Mouse (Mus musculus) adrenal gland, postnatal 36 days (tissue): ENCODE results near the gene Zfp523. TPM values are rescaled to one million over a fixed set of nuclear protein-coding genes. Genes with fewer than 3 reads are reported as not detected.
"Not testable (repeated sequence)": the region's sequence is repeated elsewhere in the genome, so short reads cannot be mapped to it uniquely, and the experiment has no call there.

Experiments
- DNase-seq, 2 experiments: peaks; one replicate each; pipeline ENCODE4 v3.0.0; 2021; ENCODE audit warnings: mixed read lengths in 1 of 2
- total RNA-seq, 2 experiments: library from RNA; stranded (reverse); gene quantifications; 2 replicates each; pipeline ENCODE4 v1.2.3; 2021

Gene Zfp523
- total RNA-seq, 2 experiments from 2014 or later = 36.9 to 37.1 TPM

- no peak for DNase-seq
Observed at GRCm38 (mm10) chr17:28209457-28210110, 32.7 kb downstream of the Zfp523 start.

DNA sequence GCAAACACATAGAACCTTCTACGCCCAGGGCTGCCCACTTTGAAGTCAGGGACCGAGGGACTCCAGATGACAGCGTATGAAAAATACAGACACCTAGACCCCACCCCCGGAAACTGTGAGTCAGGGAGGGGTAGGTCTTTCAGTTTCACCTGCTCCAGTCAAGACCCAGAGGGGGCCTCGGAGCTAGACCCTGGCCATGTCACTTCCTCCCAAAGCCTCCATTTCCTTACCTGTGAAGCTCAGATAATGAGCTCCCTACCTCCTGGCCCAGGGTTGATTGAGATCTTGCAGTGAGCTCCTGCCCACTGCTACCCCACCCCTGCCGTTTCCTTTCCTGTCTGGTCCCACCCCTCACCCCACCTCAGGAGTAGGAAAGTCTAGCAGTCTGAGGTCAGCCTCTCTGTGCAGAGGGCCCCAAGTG, 35.0 kb downstream of the Zfp523 start:
- no peak for DNase-seq

GRCm38 (mm10) chr17:28212391-28212790, 35.5 kb downstream of the Zfp523 start:
- no peak for DNase-seq

DNA sequence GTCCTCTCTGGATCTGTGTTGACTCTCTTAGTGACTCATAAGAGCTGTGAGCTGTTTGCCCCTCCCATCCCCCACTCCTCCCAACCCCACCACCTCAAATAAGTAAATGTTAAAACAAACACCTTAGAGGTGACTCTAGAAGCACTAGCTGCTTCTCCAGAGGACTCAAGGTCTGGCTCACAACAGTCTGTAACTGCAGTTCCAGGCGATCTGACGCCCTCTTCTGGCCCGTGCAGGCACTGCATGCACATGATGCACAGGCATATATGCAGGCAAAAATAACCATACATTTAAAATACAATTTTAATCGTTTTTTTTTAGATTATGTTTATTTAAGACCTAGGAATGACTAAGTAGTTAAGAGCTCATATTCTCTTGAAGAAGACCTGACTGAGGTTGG, 36.3 kb downstream of the Zfp523 start:
- DNase-seq = no peak

- DNase-seq = no peak
Observed at GRCm38 (mm10) chr17:28216791-28217190, 39.9 kb downstream of the Zfp523 start.

DNA sequence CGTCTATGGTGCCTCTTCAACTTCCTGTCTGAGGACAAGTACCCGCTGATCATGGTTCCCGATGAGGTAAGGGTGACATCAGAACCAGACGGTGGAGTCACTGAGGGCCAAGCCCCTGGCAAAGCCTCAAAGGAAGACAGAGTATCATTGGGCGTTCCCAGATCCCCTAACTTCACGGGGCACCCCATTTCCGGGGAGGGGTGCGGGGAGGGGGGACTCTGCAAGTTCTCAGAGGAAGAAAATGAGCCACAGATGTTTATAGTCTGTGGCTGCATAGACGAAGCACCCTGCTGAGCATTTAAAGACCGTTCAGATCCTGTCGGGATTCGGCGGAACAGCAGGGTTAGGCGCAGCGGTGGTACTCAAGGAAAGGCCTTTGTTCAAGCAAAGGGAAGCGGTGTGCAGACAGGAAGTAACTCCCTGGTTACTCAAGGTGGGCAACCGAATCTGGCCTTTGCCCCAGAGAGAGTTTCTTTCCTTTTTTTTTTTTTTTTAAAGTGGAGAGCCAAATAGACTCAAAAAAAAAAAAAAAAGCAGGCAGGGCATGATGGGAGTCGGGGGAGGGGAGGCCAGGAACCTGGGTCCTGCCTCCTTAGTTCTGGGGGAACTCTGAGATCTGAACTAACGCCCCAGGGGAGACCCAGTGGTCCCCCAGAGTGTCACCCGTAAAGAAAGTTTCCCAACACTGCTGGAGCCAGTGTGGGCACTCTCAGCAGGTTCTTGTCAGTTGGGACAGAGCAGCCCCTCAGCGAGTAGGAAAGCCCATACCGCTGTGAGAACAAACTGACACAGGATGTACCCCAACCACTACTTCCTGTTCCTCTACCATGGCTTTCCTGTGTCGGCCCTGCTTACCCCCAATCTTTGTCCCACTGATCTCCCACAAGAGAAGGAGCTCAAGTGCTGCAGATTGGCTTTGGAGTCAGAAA, 41.1 kb downstream of the Zfp523 start:
- peak in 1 of 2 experiments; percentile 35 for DNase-seq

DNA sequence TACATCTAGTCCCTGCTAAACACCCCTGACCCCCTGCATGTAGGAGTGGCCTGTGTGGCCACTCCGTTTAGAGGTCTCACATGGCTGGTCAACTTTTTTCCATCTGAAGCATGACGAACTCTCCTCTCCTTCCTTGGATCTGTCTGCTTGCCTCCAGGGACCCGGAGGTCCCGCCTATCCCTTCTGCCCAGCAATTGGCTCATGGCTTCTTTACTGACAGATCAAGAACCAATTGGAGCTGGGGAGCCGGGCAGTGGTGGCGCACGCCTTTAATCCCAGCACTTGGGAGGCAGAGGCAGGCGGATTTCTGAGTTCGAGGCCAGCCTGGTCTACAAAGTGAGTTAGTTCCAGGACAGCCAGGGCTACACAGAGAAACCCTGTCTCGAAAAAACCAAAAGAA, 45.5 kb downstream of the Zfp523 start:
- not testable (repeated sequence) for DNase-seq

DNA sequence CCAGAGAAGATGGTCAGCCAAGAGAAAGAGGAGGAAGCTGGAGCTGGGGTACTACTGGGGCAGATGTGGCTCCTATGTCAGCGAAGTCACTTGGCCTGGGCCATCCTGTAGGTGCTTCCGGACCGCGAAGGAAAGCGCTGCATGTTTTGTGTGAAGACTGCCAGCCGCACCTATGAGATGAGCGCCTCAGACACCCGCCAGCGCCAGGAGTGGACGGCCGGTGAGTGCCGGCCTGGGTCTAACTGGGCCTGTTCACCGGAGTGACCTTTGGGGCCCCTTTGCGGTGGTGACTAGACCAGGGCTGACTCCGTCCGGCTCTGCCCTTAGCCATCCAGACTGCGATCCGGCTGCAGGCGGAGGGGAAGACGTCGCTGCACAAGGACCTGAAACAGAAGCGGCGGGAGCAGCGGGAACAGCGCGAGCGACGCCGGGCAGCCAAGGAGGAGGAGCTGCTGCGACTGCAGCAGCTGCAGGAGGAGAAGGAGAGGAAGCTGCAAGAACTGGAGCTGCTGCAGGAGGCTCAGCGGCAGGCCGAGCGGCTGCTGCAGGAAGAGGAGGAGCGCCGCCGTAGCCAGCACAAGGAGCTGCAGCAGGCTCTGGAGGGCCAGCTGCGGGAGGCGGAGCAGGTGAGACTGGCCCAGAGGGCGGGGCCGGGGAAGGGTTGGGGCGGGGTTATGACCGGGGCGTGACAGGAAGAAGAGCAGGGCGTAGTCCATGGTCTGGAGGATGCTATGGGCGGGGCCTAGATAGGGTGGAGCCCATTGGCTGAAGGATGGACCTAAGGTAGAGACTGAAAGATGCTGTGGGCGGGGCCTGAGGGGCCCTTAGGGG, 46.8 kb downstream of the Zfp523 start:
- peak; percentile 95 to 97 for DNase-seq

DNA sequence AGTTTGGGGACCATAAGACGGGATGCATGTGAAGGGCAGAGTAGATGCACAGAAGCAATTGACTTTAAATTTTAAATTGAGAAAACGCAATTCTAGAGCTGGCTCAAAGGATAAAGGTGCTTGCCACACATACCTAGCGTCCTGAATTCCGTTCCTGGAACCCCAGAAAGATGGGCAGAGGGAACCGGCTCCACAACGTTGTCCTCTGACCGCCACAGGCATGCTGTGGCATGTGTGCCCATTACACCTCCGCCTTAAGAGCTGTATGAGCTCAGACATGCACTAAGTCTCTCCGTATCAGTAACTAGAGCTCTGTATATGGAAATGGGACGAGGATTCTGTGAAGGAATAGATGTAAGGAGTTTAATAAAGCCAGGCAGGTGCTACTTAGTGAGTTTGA, 47.7 kb downstream of the Zfp523 start:
- no peak for DNase-seq

DNA sequence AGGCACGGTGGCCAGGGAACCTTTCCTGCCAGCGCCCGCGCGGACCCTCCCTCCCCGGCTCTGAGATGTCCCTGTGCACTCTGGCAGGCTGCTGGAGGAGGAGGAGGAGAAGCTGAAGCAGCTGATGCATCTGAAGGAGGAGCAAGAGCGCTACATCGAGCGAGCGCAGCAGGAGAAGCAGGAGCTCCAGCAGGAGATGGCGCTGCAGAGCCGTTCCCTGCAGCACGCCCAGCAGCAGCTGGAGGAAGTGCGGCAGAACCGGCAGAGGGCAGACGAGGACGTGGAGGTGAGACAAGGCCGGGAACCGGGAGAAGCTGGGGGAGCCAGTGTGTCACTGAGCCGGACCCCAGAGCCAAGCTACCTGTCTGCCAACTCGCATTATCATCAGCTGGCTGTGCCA, 49.1 kb downstream of the Zfp523 start:
- DNase-seq = peak; percentile 95 to 97

DNA sequence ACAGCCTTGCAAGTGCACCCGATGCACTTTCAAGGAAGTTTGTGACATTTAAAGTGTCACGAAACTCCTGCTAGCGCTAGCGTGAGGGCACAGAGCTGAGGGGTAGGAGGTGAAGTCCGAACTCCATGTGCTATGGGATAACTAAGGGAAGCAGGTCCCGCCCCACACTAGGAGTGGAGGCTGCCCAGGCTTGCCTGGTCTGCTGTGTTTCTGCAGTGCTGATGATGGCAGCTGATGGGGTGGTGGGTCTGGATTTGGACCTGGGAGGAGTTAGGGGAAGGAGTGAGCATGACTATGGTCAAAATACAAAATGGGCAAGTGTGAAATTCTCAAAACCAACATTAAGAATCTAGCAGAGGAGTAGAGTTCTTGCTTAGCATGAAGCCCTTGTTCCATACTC, 53.6 kb downstream of the Zfp523 start:
- DNase-seq = no peak

- DNase-seq = peak in 1 of 2 experiments; percentile 43
Observed at GRCm38 (mm10) chr17:28231026-28231736, 54.3 kb downstream of the Zfp523 start.

DNA sequence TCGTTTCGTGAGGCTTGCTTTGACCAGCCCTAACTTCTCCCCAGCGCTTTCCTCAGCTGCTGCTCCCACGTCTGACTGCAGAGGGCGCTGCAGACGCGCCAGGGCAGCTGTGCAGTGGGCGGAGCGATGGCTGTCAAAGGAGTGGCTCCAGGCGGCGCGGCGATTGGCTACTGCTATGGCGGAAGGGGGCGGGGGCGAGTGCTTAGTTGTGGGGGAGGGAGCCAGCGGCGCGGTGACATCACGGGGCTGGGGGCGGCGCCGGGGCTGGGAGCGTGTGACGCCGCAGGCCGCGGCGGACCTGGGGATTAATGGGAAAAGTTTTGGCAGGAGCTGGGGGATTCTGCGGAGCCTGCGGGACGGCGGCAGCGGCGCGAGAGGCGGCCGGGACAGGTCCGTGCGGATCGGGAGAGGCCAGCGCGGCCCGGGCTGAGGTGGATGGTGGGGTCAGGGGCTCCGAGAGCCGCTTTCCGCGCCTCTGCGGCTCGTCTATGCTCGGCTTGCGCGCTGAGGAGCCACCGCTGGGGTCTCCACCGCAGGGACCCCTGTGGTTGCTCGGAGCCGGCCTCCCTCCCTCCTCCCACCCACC, 55.6 kb downstream of the Zfp523 start, which contains the start of gene Ppard:
Gene Ppard, plus strand, starts transcription at position 226 of the 586 bp plus-strand sequence.
- peak; percentile 99 for DNase-seq

DNA sequence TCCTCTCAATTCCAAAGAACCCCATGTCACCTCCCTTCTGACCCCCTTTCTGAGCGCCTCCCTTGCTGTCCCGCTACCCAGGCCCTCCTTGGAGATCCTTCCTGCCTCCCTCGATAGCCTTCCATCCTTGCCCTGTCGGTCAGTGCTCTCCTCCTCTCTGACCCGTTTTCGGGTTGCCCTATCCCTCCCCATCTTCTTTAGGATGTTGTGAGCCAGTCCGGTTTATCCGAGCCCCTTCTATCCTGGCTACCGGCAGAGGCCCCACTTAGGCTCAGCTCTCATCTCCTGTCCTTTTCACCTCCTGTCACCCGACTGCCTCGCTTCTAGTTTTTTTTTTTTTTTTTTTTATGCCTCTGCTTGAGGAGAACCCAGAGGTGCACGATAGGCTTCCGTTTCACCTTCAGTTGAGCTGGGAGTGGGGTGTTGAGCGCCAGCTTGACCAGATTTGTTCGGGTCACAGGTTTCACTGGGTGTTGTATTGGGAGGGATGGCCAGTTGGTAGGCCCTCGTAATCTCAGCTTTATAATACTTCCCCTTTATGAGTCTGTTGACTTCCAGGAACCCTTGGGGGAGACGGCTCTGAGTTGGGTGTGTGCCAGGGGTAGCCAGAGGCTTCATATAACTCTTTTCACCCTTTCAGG, 56.3 kb downstream of the Zfp523 start:
- peak; percentile 41 to 46 for DNase-seq

GRCm38 (mm10) chr17:28234641-28235040, 57.7 kb downstream of the Zfp523 start:
- DNase-seq = no peak

GRCm38 (mm10) chr17:28235982-28236635, 59.2 kb downstream of the Zfp523 start:
- peak; percentile 48 to 56 for DNase-seq

- no peak for DNase-seq
Observed at GRCm38 (mm10) chr17:28236636-28237015, 59.7 kb downstream of the Zfp523 start.

DNA sequence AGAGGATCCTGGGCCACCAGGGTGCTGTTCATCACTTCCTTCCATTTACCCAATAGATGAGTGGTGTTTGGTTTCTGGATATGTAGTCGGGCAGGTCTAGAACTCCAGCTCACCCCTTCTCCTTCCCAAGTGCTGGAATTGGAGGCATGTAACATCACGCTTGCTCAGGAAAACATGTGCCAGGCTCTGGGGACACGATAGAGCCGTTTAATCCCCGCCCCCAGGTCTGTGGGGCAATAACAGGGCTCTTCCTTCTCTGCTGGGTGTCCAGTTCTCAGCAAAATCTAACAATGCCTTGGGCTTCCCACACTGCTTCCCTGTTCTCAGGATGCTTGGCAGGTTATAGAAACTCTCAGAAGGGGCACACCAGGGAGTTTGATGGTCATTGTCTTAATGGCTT, 60.4 kb downstream of the Zfp523 start:
- DNase-seq = no peak

GRCm38 (mm10) chr17:28237874-28238273, 60.9 kb downstream of the Zfp523 start:
- no peak for DNase-seq

- no peak for DNase-seq
Observed at GRCm38 (mm10) chr17:28240846-28241245, 63.9 kb downstream of the Zfp523 start.
